Mouse (Mus musculus) ES-E14 (cell line): ENCODE measurements around the gene Gstt4. TPM values are rescaled to one million over a fixed set of nuclear protein-coding genes. Genes with fewer than 3 reads are reported as not detected.
"Not testable (repeated sequence)": the region's sequence is repeated elsewhere in the genome, so short reads cannot be mapped to it uniquely, and the experiment has no call there.

ENCODE experiments used
- DNase-seq: peaks from one replicate; pipeline ENCODE4 v3.0.0-alpha.2; 2013; ENCODE audit warnings: low read depth, low spot score
- H3K27ac ChIP-seq: 2 replicates; pipeline ENCODE4 v1.5.1; 2012; ENCODE audit warnings: low read depth, mild to moderate bottlenecking, low read length, moderate library complexity, mixed read lengths; ENCODE audit not compliant: poor library complexity, insufficient read depth, severe bottlenecking
- H3K36me3 ChIP-seq: 2 replicates; pipeline ENCODE4 v1.6.1; 2012; ENCODE audit warnings: mild to moderate bottlenecking, low read length, moderate library complexity, mixed read lengths; ENCODE audit not compliant: control insufficient read depth, poor library complexity, insufficient read depth, severe bottlenecking
- H3K4me1 ChIP-seq, 2 experiments: fragments of 150-350 bp in 1 of 2; sonication (generic) in 1 of 2; 2 replicates each; pipeline ENCODE4 v1.6.1; 2012; ENCODE audit warnings: low read length in 2 of 2, mild to moderate bottlenecking in 1 of 2, mixed read lengths in 1 of 2; ENCODE audit not compliant: control insufficient read depth in 2 of 2, insufficient read depth in 2 of 2, poor library complexity in 1 of 2
- H3K4me3 ChIP-seq, 2 experiments: fragments of 150-350 bp in 1 of 2; sonication (generic) in 1 of 2; 2 replicates each; pipeline ENCODE4 v1.5.1; 2012; ENCODE audit warnings: low read length in 2 of 2, low read depth in 1 of 2, mild to moderate bottlenecking in 1 of 2, mixed read lengths in 1 of 2; ENCODE audit not compliant: insufficient read depth in 1 of 2, poor library complexity in 1 of 2, severe bottlenecking in 1 of 2
- H3K9ac ChIP-seq: 2 replicates; pipeline ENCODE4 v1.6.1; 2012; ENCODE audit warnings: low read depth, mild to moderate bottlenecking, low read length, mixed read lengths; ENCODE audit not compliant: poor library complexity, insufficient read depth, severe bottlenecking
- H3K9me3 ChIP-seq: fragments of 150-350 bp; sonication (generic); 2 replicates; pipeline ENCODE4 v1.6.1; 2012; ENCODE audit warnings: low read depth, mild to moderate bottlenecking, low read length; ENCODE audit not compliant: control insufficient read depth, insufficient read depth
- CHD2 ChIP-seq: IDR thresholded peaks from 2 replicates; pipeline ENCODE4 v1.6.1; 2014; ENCODE audit warnings: mild to moderate bottlenecking, low read depth, low read length, inconsistent platforms
- HCFC1 ChIP-seq: IDR thresholded peaks from 2 replicates; pipeline ENCODE4 v1.6.1; 2012; ENCODE audit warnings: low read length, inconsistent platforms, borderline replicate concordance; ENCODE audit not compliant: insufficient read depth
- MAFK ChIP-seq: IDR thresholded peaks from 2 replicates; pipeline ENCODE4 v1.6.1; 2014; ENCODE audit warnings: mild to moderate bottlenecking, low read depth, low read length, inconsistent platforms; ENCODE audit not compliant: insufficient read depth
- ZC3H11A ChIP-seq: IDR thresholded peaks from 2 replicates; pipeline ENCODE4 v1.6.1; 2012; ENCODE audit warnings: low read depth, mild to moderate bottlenecking, inconsistent platforms, low read length, borderline replicate concordance
- ZNF384 ChIP-seq: IDR thresholded peaks from 2 replicates; pipeline ENCODE4 v1.6.1; 2012; ENCODE audit warnings: low read depth, low read length, inconsistent platforms
- in situ Hi-C, 2 experiments: fragments of 600-800 bp; cut with MboI; formaldehyde crosslinking; loops; one replicate each; pipeline ENCODE4 v1.15.1; 2025; ENCODE audit warnings: low sequenced_read_pairs in 2 of 2, inconsistent platforms in 1 of 2; ENCODE audit not compliant: unreplicated experiment in 2 of 2
- total RNA-seq: library from RNA; depleted of rRNA; stranded (reverse); fragments of 300-350 nt; gene quantifications from 2 replicates; pipeline ENCODE4 v1.2.3, GENCODE M21; 2012

The Gstt4 gene
- total RNA-seq, 1 experiment: not detected

GRCm38 (mm10) chr10:75844800-75845199, 22.5 kb upstream of the Gstt4 start:
- Histone ChIP-seq H3K4me3 (no peak overlapping the region), H3K9me3 (no peaks in the 10 kb centered on the region), H3K27ac (no peak overlapping the region), H3K9ac (no peak overlapping the region), H3K4me1 (peaks cover 3 to 24% of the 10 kb centered on the region in 2 experiments; a peak in 3 of 4 replicates), H3K36me3 (no peaks in the 10 kb centered on the region)
- DNase-seq: no peak
- TF ChIP-seq HCFC1 (no peak), CHD2 (no peak), MAFK (no peak)
- in situ Hi-C loops: no loop called here

GRCm38 (mm10) chr10:75843898-75844297, 21.6 kb upstream of the Gstt4 start:
- DNase-seq, in situ Hi-C loops: not testable (repeated sequence)
- peaks cover 3 to 20% of the 10 kb centered on the region in 2 experiments; a peak in 3 of 4 replicates for H3K4me1 ChIP-seq

GRCm38 (mm10) chr10:75839092-75839491, 16.7 kb upstream of the Gstt4 start:
- DNase-seq: no peak
- no peaks in the 10 kb centered on the region for H3K9me3 ChIP-seq
- in situ Hi-C loops: no loop called here
- no peaks in the 10 kb centered on the region for H3K36me3 ChIP-seq
- H3K9ac ChIP-seq: no peak overlapping the region
- no peak overlapping the region for H3K27ac ChIP-seq
- peaks cover 3 to 13% of the 10 kb centered on the region in 2 experiments; a peak in 3 of 4 replicates for H3K4me1 ChIP-seq
- no peak overlapping the region for H3K4me3 ChIP-seq
- TF ChIP-seq HCFC1 (no peak), MAFK (no peak), ZNF384 (no peak), CHD2 (no peak), ZC3H11A (no peak)

More at GRCm38 (mm10) chr10:75843898-75844297, 21.6 kb upstream of the Gstt4 start:
- H3K9ac ChIP-seq, H3K36me3 ChIP-seq, H3K9me3 ChIP-seq, H3K27ac ChIP-seq, H3K4me3 ChIP-seq: not testable (repeated sequence)

DNA sequence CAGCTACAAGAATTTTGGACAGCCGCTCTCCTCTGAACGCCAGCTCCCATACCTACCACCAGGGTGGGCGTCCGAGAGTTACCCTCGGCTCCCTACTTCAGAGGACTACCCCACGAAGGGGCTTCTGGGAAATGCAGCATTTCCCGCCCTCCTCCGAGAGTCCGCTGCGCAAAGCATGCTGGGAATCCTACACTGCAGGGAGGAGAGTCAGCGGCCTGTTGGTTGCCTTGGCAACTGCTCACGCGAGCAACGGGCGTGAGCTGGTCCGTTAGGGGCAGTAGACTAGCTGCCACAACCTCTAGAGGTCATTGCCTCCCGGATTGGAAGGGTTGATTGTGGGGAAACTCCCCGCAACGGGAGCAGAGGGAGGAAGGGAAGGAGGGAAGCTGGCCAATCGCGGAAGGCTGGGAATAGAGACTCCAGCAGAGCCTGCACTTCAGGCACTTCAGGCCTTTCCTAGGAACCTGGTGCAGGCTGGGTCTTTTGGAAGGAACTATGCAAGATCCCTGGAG, 15.0 kb upstream of the Gstt4 start, which contains the start of gene Gstt2:
TSS of gene Gstt2 (minus strand) at position 177 of the 512 bp plus-strand sequence.
- Histone ChIP-seq H3K27ac (peak within 1 kb of the TSS; percentile 90), H3K4me1 (peaks cover 3 to 18% of the 10 kb centered on the region in 2 experiments)
- in situ Hi-C loops: no loop called here

More for the DNA sequence above, 15.0 kb upstream of the Gstt4 start, which contains the start of gene Gstt2:
- peak; percentile 56; the same call in 1 of the 2 replicates for TF ChIP-seq HCFC1
- no peak for TF ChIP-seq CHD2
- no peak for TF ChIP-seq ZNF384
- no peak for TF ChIP-seq MAFK
- Histone ChIP-seq H3K4me3 (peak within 1 kb of the TSS; percentile 63 to 70), H3K9me3 (no peaks in the 10 kb centered on the region), H3K9ac (peak within 1 kb of the TSS; percentile 83), H3K36me3 (no peaks in the 10 kb centered on the region; the same call in 1 of the 2 replicates)
- peak; percentile 98 for DNase-seq
